Mouse (Mus musculus): ENCODE results near the gene Bptf. TPM values are rescaled to one million over a fixed set of nuclear protein-coding genes. Genes with fewer than 3 reads are reported as not detected.
"Not testable (repeated sequence)": the region's sequence is repeated elsewhere in the genome, so short reads cannot be mapped to it uniquely, and the experiment has no call there.

Bptf gene
- polyA plus RNA-seq, 1 experiment from 2014 or later, result 8.3 TPM

GRCm38 (mm10) chr11:107001760-107002675 is 129.9 kb downstream of the Bptf start:
- H3K9ac ChIP-seq (replicated peaks), result no peak overlapping the region
- 59% methylated on average over 7 of the region's 8 CpGs for WGBS (ENCODE audit: insufficient replicate concordance)
- H3K4me3 ChIP-seq (ENCODE audit: low read depth, low read length), result no peak overlapping the region
- TF ChIP-seq CTCF (IDR thresholded peaks at IDR 0.05; ENCODE audit: low read depth), result no peak
- no peak for TF ChIP-seq EP300 (IDR thresholded peaks at IDR 0.05; ENCODE audit: low read depth)
- no peak for ATAC-seq
- no peaks in the 10 kb centered on the region for H3K9me3 ChIP-seq (ENCODE audit: low read length)
- H3K4me1 ChIP-seq (ENCODE audit: insufficient read depth), result 0 out of 2 replicates have a peak, but pooled peaks cover 2% of the 10 kb centered on the region
- peaks cover 2% of the 10 kb centered on the region; the same call in 1 of the 2 replicates for H3K36me3 ChIP-seq (replicated peaks; ENCODE audit: insufficient read depth, low read length)
- H3K27me3 ChIP-seq (ENCODE audit: insufficient read depth, low read length), result no peaks in the 10 kb centered on the region
- no peak overlapping the region for H3K4me2 ChIP-seq (ENCODE audit: low read depth, low read length)
- DNase-seq, result no peak
- H3K27ac ChIP-seq (ENCODE audit: low read depth), result no peak overlapping the region

GRCm38 (mm10) chr11:106999949-107000513 is 131.9 kb downstream of the Bptf start:
- no peaks in the 10 kb centered on the region for H3K27me3 ChIP-seq (ENCODE audit: insufficient read depth, low read length)
- no peak for ATAC-seq
- H3K9me3 ChIP-seq (ENCODE audit: low read length), result no peaks in the 10 kb centered on the region
- H3K4me2 ChIP-seq (ENCODE audit: low read depth, low read length), result peak overlapping the region; percentile 72
- H3K27ac ChIP-seq (ENCODE audit: low read depth), result peak overlapping the region; percentile 65
- H3K4me3 ChIP-seq (ENCODE audit: low read depth, low read length), result peak overlapping the region; percentile 26
- H3K9ac ChIP-seq (replicated peaks), result peak overlapping the region; percentile 52
- peaks cover 21% of the 10 kb centered on the region for H3K36me3 ChIP-seq (replicated peaks; ENCODE audit: insufficient read depth, low read length)
- TF ChIP-seq EP300 (IDR thresholded peaks at IDR 0.05; ENCODE audit: low read depth), result no peak
- no peak for TF ChIP-seq CTCF (IDR thresholded peaks at IDR 0.05; ENCODE audit: low read depth)
- no peak for DNase-seq
- peaks cover 8% of the 10 kb centered on the region for H3K4me1 ChIP-seq (ENCODE audit: insufficient read depth)
- WGBS (ENCODE audit: insufficient replicate concordance), result 82% methylated on average over 9 of the region's 9 CpGs

GRCm38 (mm10) chr11:106999151-106999948 is 132.6 kb downstream of the Bptf start, which contains the start of gene Kpna2:
Kpna2 (minus strand) TSS chr11:106999541.
- Histone ChIP-seq H3K4me2 (ENCODE audit: low read depth, low read length) (peak within 1 kb of the TSS; percentile 72), H3K27ac (ENCODE audit: low read depth) (peak within 1 kb of the TSS; percentile 87), H3K4me3 (ENCODE audit: low read depth, low read length) (peak within 1 kb of the TSS; percentile 84), H3K9ac (replicated peaks) (peak within 1 kb of the TSS; percentile 88), H3K27me3 (ENCODE audit: insufficient read depth, low read length) (no peaks in the 10 kb centered on the region), H3K36me3 (replicated peaks; ENCODE audit: insufficient read depth, low read length) (peaks cover 28% of the 10 kb centered on the region), H3K4me1 (ENCODE audit: insufficient read depth) (peaks cover 14% of the 10 kb centered on the region), H3K9me3 (ENCODE audit: low read length) (no peaks in the 10 kb centered on the region)
- WGBS (ENCODE audit: insufficient replicate concordance), result under 1% methylated on average over 59 of the region's 62 CpGs
- DNase-seq (peak; percentile 94), ATAC-seq (peak; percentile 86)
- TF ChIP-seq EP300 (IDR thresholded peaks at IDR 0.05; ENCODE audit: low read depth), result peak; percentile 61
- TF ChIP-seq CTCF (IDR thresholded peaks at IDR 0.05; ENCODE audit: low read depth), result no peak

- H3K27me3 ChIP-seq (ENCODE audit: insufficient read depth, low read length), result no peaks in the 10 kb centered on the region
- H3K4me3 ChIP-seq (ENCODE audit: low read depth, low read length), result peak overlapping the region; percentile 84
- H3K4me2 ChIP-seq (ENCODE audit: low read depth, low read length), result peak overlapping the region; percentile 66
- peak; percentile 22 for ATAC-seq
- H3K9ac ChIP-seq (replicated peaks), result peak overlapping the region; percentile 88
- H3K36me3 ChIP-seq (replicated peaks; ENCODE audit: insufficient read depth, low read length), result peaks cover 33% of the 10 kb centered on the region
- WGBS (ENCODE audit: insufficient replicate concordance), result under 1% methylated on average over 26 of the region's 26 CpGs
- TF ChIP-seq EP300 (IDR thresholded peaks at IDR 0.05; ENCODE audit: low read depth), result no peak
- no peak for TF ChIP-seq CTCF (IDR thresholded peaks at IDR 0.05; ENCODE audit: low read depth)
- H3K4me1 ChIP-seq (ENCODE audit: insufficient read depth), result peaks cover 19% of the 10 kb centered on the region
- peak; percentile 32 for DNase-seq
- no peaks in the 10 kb centered on the region for H3K9me3 ChIP-seq (ENCODE audit: low read length)
- H3K27ac ChIP-seq (ENCODE audit: low read depth), result peak overlapping the region; percentile 87
These were observed 133.2 kb downstream of the Bptf start for GRCm38 (mm10) chr11:106998651-106999150.

- Histone ChIP-seq H3K9ac (replicated peaks) (peak overlapping the region; percentile 88), H3K27ac (ENCODE audit: low read depth) (peak overlapping the region; percentile 87; the same call in 1 of the 2 replicates), H3K4me2 (ENCODE audit: low read depth, low read length) (peak overlapping the region; percentile 66), H3K4me1 (ENCODE audit: insufficient read depth) (peaks cover 19% of the 10 kb centered on the region), H3K27me3 (ENCODE audit: insufficient read depth, low read length) (no peaks in the 10 kb centered on the region), H3K4me3 (ENCODE audit: low read depth, low read length) (peak overlapping the region; percentile 84), H3K9me3 (ENCODE audit: low read length) (no peaks in the 10 kb centered on the region), H3K36me3 (replicated peaks; ENCODE audit: insufficient read depth, low read length) (peaks cover 38% of the 10 kb centered on the region)
- WGBS (ENCODE audit: insufficient replicate concordance), result 8% methylated on average over 5 of the region's 5 CpGs
- ATAC-seq, result no peak
- no peak for DNase-seq
- 0 out of 2 replicates have a peak, but pooled peaks have one; percentile 8 for TF ChIP-seq CTCF (IDR thresholded peaks at IDR 0.05; ENCODE audit: low read depth)
- TF ChIP-seq EP300 (IDR thresholded peaks at IDR 0.05; ENCODE audit: low read depth), result no peak
These were observed 134.0 kb downstream of the Bptf start for GRCm38 (mm10) chr11:106997976-106998375.

- not testable (repeated sequence) for H3K27me3 ChIP-seq (ENCODE audit: insufficient read depth, low read length); ATAC-seq; H3K9ac ChIP-seq (replicated peaks); DNase-seq; H3K9me3 ChIP-seq (ENCODE audit: low read length); H3K27ac ChIP-seq (ENCODE audit: low read depth)
- H3K4me1 ChIP-seq (ENCODE audit: insufficient read depth), result peaks cover 19% of the 10 kb centered on the region
- H3K36me3 ChIP-seq (replicated peaks; ENCODE audit: insufficient read depth, low read length), result peaks cover 50% of the 10 kb centered on the region
- H3K4me2 ChIP-seq (ENCODE audit: low read depth, low read length), result peak overlapping the region; percentile 66
- peak overlapping the region; percentile 84 for H3K4me3 ChIP-seq (ENCODE audit: low read depth, low read length)
- 76% methylated on average over 7 of the region's 7 CpGs for WGBS (ENCODE audit: insufficient replicate concordance)
These were observed 135.4 kb downstream of the Bptf start for GRCm38 (mm10) chr11:106996492-106996891.

Measured in liver, postnatal 0 days (tissue).